Mouse (Mus musculus): Measurements from ENCODE around the gene Cyp24a1. TPM values are rescaled to one million over a fixed set of nuclear protein-coding genes. Genes with fewer than 3 reads are reported as not detected.

Cyp24a1 gene
- total RNA-seq, 2 experiments from 2014 or later: not detected

DNA sequence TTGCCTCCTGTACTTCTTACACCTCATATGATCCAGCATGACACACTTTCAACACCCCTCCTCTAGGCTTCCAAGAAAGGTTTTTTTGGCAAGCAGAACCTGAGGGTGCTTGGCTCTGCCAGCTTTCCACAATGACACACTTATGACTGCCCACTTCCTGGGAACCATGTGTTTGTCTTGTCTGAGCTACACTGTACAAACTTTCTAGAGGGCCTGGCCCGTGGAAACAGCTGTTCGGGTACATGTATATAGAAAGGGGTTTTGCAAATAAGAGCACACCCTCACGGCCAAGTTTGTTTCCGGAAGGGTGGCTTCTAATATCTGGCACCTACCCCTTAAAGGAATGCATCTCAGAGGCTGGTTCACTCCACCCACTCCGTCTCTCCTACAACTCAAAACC, 51.1 kb downstream of the Cyp24a1 start:
- DNase-seq (ENCODE audit: low spot score in 2 of 2): peak in 1 of 2 experiments; percentile 8

DNA sequence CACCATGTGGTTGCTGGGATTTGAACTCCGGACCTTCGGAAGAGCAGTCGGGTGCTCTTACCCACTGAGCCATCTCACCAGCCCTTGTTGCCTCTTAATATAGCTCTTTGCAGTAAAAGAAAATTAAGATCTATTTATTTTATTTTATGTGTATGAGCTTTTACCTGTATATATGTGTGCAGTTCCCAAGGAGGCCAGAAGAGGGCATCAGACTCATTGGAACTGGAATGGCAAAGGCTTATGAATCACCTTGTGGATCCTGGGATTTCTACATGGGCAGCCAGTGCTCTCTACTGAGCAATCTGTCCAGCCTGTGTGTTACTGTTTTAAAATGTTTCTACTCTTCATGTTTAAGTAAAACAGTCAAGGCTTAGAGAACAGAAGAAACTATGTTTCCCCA, 54.4 kb downstream of the Cyp24a1 start:
- DNase-seq (ENCODE audit: low spot score in 2 of 2): no peak

DNA sequence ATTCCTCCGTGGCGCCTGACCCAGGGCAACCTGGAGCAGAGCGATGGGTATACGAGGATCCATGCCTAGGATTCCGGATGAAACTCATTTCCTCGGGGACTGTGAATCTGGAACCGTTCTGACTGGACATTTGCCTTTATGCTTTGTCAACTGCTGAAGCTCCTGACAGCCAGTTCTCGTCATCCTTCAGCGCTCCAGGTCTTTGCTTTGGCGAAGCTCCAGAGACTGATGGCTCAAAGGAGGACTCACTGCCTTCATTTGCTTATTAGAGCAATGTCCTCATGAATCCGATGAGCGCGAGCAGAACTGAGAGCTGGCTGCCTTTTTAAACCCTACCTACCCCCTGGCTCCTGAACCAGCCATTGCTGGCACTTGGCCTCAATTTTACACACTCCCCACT, 58.2 kb downstream of the Cyp24a1 start:
- no peak for DNase-seq (ENCODE audit: low spot score in 2 of 2)

DNA sequence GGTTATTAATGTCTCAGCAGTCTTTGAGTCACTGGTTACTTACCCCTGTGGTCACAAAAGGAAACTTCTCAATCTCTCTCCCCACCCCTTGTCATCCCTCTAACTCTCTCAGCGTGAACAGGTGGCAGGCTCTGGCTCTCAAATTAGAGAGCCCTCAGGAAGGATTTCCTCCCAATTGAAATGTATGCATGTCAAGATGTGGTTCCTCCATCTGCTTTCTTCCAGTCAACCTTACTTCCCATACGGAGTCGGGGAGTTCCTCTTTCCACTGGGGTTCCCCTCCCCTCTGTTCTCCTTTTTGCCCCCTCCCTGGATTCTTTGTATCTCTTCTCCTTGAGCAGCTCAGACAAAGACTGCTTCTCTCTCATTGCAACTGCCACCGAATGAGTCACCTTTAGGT, 60.7 kb downstream of the Cyp24a1 start:
- DNase-seq (ENCODE audit: low spot score in 2 of 2): no peak

Other genes starting within 250 kb of the Cyp24a1 start
- gene Bcas1, start 69.3 kb downstream of the Cyp24a1 start, total RNA-seq (2021): 10 to 100 TPM; 46.6 to 47.4 TPM
- gene Pfdn4, start 717 bp downstream of the Cyp24a1 start, total RNA-seq (2021): 10 to 100 TPM; 32.8 to 33.7 TPM
- not detected for gene 4930470P17Rik, start 104.9 kb upstream of the Cyp24a1 start, total RNA-seq (2021)
- 10 to 100 TPM; 33.9 to 35.1 TPM for gene Dok5, start 234.7 kb upstream of the Cyp24a1 start, total RNA-seq (2021)

Data from left cerebral cortex, adult 18-20 months (tissue).